Mouse (Mus musculus) brown adipose tissue, adult 24 weeks (tissue): ENCODE measurements around the gene Cdca8. TPM values are rescaled to one million over a fixed set of nuclear protein-coding genes. Genes with fewer than 3 reads are reported as not detected.
"Not testable (repeated sequence)": the region's sequence is repeated elsewhere in the genome, so short reads cannot be mapped to it uniquely, and the experiment has no call there.

Experiments used
- H3K27ac ChIP-seq: fragments of 200-500 bp; replicated peaks from 2 replicates; pipeline ENCODE4 v1.5.1; 2012; ENCODE audit warnings: low read depth, mild to moderate bottlenecking, low read length
- H3K4me1 ChIP-seq: fragments of 200-500 bp; 2 replicates; pipeline ENCODE4 v1.6.1; 2012; ENCODE audit warnings: low read length, mixed read lengths; ENCODE audit not compliant: control insufficient read depth, insufficient read depth, insufficient read length
- H3K4me3 ChIP-seq: fragments of 200-500 bp; 2 replicates; pipeline ENCODE4 v1.5.1; 2012; ENCODE audit warnings: low read depth, mild to moderate bottlenecking, low read length, moderate library complexity; ENCODE audit not compliant: insufficient read depth
- polyA plus RNA-seq: library from polyadenylated mRNA; stranded (reverse); fragments of >200 nt; gene quantifications from 2 replicates; pipeline ENCODE4 v1.2.4, GENCODE M21; 2012; ENCODE audit not compliant: missing spikeins, insufficient read depth, insufficient read length

Gene Cdca8
- not detected in 2 replicates for polyA plus RNA-seq

GRCm38 (mm10) chr4:124939211-124939610 lies at the start of gene Cdca8:
Gene Cdca8 (minus strand): TSS chr4:124939311.
- H3K4me1 ChIP-seq, H3K27ac ChIP-seq, H3K4me3 ChIP-seq: not testable (repeated sequence)

- no peak overlapping the region for H3K27ac ChIP-seq
- peaks cover 3% of the 10 kb centered on the region; the same call in 1 of the 2 replicates for H3K4me1 ChIP-seq
- no peak overlapping the region for H3K4me3 ChIP-seq
Measured at GRCm38 (mm10) chr4:124988382-124988781, 49.3 kb upstream of the Cdca8 start.

GRCm38 (mm10) chr4:124987711-124988097 lies 48.6 kb upstream of the Cdca8 start:
- Histone ChIP-seq H3K27ac (no peak overlapping the region), H3K4me1 (peaks cover 3% of the 10 kb centered on the region; the same call in 1 of the 2 replicates), H3K4me3 (peak overlapping the region; percentile 37)

DNA sequence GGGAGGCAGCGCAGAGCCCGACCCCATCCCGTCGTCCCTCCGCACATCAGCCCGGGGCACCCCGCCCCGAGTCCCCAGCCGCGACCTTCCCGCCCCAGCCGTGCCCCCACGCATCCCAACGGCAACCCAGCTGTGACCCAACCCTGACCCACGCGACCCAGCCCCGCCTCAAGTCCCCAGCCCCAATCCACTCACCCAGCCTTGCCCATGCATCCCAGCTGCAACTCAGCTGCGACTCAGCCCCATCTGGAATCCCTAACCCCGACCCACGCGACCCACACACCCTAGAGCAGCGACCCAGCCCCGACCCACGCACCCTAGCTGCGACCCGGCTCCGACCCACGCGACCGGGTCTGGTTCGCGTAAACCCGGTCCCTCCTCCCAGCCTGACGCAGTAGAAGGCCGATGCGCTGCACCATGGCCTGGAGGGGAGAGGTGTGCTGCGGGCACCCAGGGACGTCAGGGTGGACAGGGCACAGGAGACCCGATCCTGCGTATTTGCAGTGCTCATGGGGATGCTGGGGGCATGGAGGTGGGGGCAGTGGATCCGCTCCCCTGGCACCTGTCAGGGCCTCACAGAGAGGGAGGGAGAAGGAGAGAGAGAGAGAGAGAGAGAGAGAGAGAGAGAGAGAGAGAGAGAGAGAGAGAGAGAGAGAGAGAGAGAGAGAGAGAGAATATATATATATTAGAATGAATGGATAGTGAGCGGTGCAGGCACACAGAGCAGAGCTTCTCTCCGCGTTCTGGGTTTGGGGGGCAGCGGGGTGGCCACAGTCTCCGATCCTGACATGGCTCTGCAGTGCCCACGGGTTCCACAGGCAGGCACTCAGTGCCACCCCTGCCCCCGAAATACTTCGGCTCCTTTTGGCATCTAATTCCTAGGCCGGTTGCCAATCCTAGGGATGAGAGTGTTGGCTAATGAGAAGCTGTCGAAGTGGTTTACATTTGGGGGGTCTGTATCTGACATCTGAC lies 47.9 kb upstream of the Cdca8 start:
- Histone ChIP-seq H3K4me1 (peaks cover 3% of the 10 kb centered on the region; the same call in 1 of the 2 replicates), H3K27ac (no peak overlapping the region), H3K4me3 (peak overlapping the region; percentile 40)

DNA sequence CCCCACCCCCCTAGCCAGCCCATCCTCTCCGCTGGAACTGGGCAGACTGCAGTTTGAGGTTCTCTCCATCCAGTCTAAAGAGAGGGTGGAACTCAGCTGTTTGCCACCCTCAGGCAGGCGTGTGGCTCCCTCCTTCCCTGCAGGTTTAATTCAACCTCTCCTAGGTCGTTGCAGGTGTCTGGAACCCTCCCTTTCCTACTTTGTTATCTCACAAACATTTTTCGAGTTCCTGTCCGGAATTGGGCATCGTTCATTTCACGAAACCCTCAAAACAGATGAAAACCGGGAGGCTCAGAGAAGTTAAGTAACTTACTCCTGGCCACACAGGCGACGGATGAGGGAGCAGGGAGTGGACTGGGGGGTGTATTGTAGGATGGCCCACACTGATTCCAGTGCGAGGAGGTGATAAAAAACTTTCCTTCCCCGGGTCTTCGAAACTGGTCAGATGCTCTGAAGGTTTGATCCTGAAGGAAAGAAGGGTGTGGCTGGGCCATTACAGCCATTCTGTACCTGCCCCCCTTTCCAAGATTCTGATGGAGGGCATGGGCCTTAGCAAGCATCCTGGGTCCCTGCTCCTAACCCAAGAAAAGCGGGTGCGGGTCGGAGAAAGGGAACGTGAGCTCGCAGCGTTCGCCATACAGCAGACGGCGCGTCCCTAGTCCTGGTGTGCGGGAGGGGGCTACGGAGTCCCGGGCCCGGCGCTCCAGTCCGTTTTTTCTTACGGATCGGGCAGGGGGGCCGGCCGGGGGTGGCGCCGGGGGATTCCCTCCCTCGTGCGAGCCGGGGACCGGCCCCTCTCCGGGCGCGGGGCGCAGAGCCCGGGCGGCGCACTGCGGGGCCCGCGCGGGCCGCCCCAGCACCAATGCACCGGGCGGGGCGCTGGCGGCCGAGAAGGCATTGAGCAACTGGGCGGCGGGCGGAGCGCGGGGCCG lies 46.8 kb upstream of the Cdca8 start, which contains the start of gene Rspo1:
Gene Rspo1, plus strand, starts transcription at position 760 of the 932 bp plus-strand sequence.
- Histone ChIP-seq H3K27ac (no peak within 1 kb of the TSS), H3K4me1 (peaks cover 3% of the 10 kb centered on the region; the same call in 1 of the 2 replicates), H3K4me3 (peak within 1 kb of the TSS; percentile 40)

GRCm38 (mm10) chr4:124984871-124985670 lies 46.0 kb upstream of the Cdca8 start:
- Histone ChIP-seq H3K4me3 (no peak overlapping the region), H3K27ac (no peak overlapping the region), H3K4me1 (peaks cover 3% of the 10 kb centered on the region; the same call in 1 of the 2 replicates)

DNA sequence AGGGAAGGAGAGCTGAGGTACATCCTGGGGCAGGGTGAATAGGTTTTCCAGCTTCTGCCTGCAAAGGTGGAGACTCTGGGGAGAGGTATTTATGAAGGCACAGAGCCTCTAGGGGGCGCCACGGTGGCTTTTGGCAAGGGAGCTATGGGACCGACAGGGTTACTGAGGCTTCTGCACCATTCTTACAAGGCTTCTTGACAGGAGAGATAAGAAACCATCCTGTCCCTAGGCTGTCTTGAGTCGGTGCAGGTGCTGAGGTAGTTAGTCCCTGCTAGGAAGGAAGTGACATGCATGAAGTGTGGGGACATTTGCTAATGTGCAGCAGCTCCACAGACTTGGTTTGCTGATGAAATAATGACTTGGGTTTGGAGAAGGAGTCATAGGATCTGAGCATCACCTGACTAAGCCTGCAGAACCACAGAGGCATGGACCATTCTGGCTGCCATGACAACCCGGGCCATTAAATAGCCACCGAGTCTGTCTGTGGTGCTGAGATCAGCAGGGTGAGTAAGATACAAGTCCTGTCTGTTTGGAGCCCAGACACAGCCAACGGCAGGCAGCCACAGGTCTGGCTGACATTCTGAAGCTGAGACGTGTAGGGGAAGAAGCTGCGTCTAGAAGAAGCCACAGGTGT lies 44.9 kb upstream of the Cdca8 start:
- no peak overlapping the region for H3K27ac ChIP-seq
- H3K4me1 ChIP-seq: peaks cover 3% of the 10 kb centered on the region; the same call in 1 of the 2 replicates
- H3K4me3 ChIP-seq: no peak overlapping the region

DNA sequence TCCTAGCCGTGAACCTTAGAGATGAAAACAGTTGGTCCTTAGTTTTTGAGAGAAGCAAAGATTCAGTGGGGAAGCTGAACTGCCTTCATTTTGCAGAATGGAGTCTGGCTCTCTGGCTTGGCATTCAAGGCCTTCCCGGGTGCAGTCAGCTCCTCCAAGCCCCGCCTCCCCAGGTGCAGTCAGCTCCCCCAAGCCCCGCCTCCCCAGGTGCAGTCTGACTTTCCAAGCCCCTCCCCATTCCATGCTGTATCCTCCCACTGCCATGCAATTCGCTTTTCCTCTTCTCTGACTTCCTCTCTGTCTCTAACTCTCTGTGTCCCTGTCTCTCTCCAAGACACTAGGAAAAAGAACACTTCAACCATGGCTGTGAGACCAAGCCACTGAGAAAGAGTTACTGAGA lies 39.1 kb upstream of the Cdca8 start:
- Histone ChIP-seq H3K4me1 (no peaks in the 10 kb centered on the region), H3K27ac (no peak overlapping the region), H3K4me3 (no peak overlapping the region)

DNA sequence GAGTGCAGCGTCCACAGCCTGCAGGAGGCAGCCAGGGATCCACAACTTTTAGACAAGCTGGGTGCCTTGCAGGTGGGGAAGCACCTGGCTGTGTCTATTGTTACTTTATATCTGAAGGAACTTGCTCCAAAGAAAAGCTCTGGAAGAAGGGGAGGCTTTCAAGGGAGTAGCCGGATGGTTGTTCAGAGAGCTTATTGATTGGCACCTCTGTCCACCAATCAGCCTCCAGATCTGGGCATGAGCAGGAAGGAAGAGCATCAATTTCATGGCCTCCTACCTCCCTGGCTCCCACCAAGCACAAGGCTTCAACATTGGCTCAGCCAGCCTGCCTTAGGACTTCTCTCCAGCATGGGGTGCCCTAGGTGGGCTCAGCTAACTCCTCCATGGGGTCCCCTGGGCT lies 34.2 kb upstream of the Cdca8 start:
- Histone ChIP-seq H3K4me1 (no peaks in the 10 kb centered on the region), H3K27ac (no peak overlapping the region), H3K4me3 (no peak overlapping the region)

DNA sequence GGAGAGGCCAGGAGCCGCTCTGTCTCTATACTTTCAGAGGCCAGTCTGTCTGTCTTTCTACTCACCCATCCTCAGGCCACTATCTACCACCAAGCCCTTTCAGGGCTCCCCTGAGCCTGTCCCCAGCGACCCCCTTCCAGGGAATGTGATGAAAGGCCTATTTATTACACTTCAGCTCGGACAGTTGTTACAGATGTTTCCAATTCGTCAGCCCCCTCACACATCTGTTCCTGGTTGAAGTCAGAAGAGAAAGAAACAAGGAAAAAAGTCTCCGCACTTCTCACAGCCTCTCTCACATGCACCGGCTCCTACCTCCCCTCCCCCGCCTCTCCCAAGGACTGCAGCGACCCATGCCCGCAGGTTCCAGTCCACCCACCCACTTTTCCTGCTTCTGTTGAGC lies 33.2 kb upstream of the Cdca8 start:
- Histone ChIP-seq H3K27ac (no peak overlapping the region), H3K4me3 (no peak overlapping the region), H3K4me1 (no peaks in the 10 kb centered on the region)

GRCm38 (mm10) chr4:124971094-124971493 lies 32.0 kb upstream of the Cdca8 start:
- no peak overlapping the region for H3K27ac ChIP-seq
- no peaks in the 10 kb centered on the region for H3K4me1 ChIP-seq
- H3K4me3 ChIP-seq: no peak overlapping the region

- Histone ChIP-seq H3K4me1 (no peaks in the 10 kb centered on the region), H3K27ac (no peak overlapping the region)
Measured at GRCm38 (mm10) chr4:124970677-124971076, 31.6 kb upstream of the Cdca8 start.

GRCm38 (mm10) chr4:124970194-124970593 lies 31.1 kb upstream of the Cdca8 start:
- Histone ChIP-seq H3K4me1 (no peaks in the 10 kb centered on the region), H3K27ac (no peak overlapping the region), H3K4me3 (no peak overlapping the region)

More at GRCm38 (mm10) chr4:124970677-124971076, 31.6 kb upstream of the Cdca8 start:
- H3K4me3 ChIP-seq: no peak overlapping the region
